ENCODE assay signal across 8 mouse cellular contexts in the genomic region with DNA sequence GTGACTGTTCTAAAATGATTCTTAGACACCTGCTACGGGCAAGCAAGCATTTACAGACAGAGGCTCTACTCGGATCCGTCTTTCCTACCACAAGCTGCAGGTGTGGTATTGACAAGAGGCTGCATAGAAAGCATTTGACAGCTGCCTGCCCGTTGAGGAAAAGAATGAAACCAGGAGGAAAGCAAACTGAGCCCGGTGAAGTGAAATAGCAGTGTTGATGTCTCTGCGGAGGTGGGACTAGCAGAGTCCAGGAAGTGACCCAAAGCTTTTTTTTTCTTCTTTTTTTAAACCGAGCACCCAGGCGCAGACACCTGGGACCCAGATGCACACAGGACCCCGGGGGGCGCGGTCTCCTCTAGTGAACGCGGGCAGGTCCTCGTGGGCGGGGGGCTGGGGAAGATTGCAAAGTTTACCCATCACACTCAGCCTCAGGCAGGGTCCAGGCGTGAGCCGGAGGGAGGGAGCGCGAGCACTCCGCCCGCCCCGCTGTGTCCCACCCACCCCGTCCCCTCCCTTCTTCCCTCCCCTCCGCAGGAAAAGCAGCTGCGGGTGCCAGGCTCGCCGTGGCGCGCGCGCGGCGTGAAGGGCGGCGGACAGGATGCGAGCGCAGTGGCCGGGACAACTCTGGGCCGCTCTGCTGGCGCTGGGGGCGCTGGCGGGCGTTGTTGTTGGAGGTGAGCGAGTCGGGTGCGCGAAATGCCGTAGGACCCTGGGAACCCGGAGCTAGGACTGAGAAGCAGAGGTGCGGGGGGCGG. TPM values are rescaled to one million over a fixed set of nuclear protein-coding genes. Genes with fewer than 3 reads are reported as not detected.
DNase-seq lines count a peak whose midpoint lies in the region; ATAC-seq and TF ChIP-seq lines count a peak whose summit lies in the region.

A gene (plus strand): TSS at position 510 of the 755 bp plus-strand sequence.

- under 1% methylated on average over 50 of the region's 51 CpGs for WGBS in forebrain, embryonic 15.5 days
- under 1% methylated on average over 47 of the region's 51 CpGs for WGBS in lung, postnatal 0 days

- H3K4me1 ChIP-seq in ES-Bruce4 (ENCODE audit: control insufficient read depth, insufficient read depth, low read length): no peaks in the 10 kb centered on the region
- peaks cover 14% of the 10 kb centered on the region for H3K4me1 ChIP-seq in forebrain, embryonic 15.5 days
- no peaks in the 10 kb centered on the region for H3K4me1 ChIP-seq in lung, postnatal 0 days (ENCODE audit: insufficient read depth, low read depth, low read length)

- TF ChIP-seq EP300 in ES-Bruce4 (IDR thresholded peaks at IDR 0.05; ENCODE audit: insufficient read depth, low read depth, low read length): no peak
- TF ChIP-seq EP300 in lung, postnatal 0 days (IDR thresholded peaks at IDR 0.05): no peak

- no peak within 1 kb of the TSS for H3K27ac ChIP-seq in ES-Bruce4 (ENCODE audit: insufficient read depth, low read length)
- H3K27ac ChIP-seq in forebrain, embryonic 15.5 days (replicated peaks): no peak within 1 kb of the TSS
- peak within 1 kb of the TSS; percentile 37; the same call in 1 of the 2 replicates for H3K27ac ChIP-seq in layer of hippocampus, adult 2 months
- H3K27ac ChIP-seq in lung, postnatal 0 days (ENCODE audit: low read length): 0 out of 2 replicates have a peak within 1 kb of the TSS, but pooled peaks have one; percentile 1

- H3K4me3 ChIP-seq in ES-Bruce4 (ENCODE audit: low read depth, low read length): peak within 1 kb of the TSS; percentile 77
- H3K4me3 ChIP-seq in forebrain, embryonic 15.5 days: peak within 1 kb of the TSS; percentile 52
- H3K4me3 ChIP-seq in layer of hippocampus, adult 2 months: peak within 1 kb of the TSS; percentile 57
- peak within 1 kb of the TSS; percentile 41 for H3K4me3 ChIP-seq in lung, postnatal 0 days (ENCODE audit: low read depth, low read length)

- H3K9ac ChIP-seq in ES-Bruce4 (ENCODE audit: low read depth, poor library complexity, severe bottlenecking): peak within 1 kb of the TSS; percentile 24
- H3K9ac ChIP-seq in forebrain, embryonic 15.5 days (replicated peaks): peak within 1 kb of the TSS; percentile 50
- H3K9ac ChIP-seq in lung, postnatal 0 days (replicated peaks; ENCODE audit: low read depth): peak within 1 kb of the TSS; percentile 32; the same call in 1 of the 2 replicates

- TF ChIP-seq POLR2A in ES-Bruce4 (IDR thresholded peaks at IDR 0.05; ENCODE audit: insufficient read depth, low read length): no peak

- peak; percentile 55 for DNase-seq in heart, postnatal 25 days (ENCODE audit: low spot score)
- peak; percentile 17 to 47 for DNase-seq in layer of hippocampus, adult 2 months (ENCODE audit: low spot score in 2 of 2)
- peak; percentile 86 for DNase-seq in lung, postnatal 0 days (ENCODE audit: low spot score)
- peak; percentile 66 for DNase-seq in ovary, adult 18-20 months (ENCODE audit: low spot score)
- DNase-seq in thymus, postnatal 14 days: peak; percentile 81

- ATAC-seq in cerebellum, adult (ENCODE audit: insufficient number of reproducible peaks, low FRiP score, low TSS enrichment): peak; percentile 70; the same call in 1 of the 2 replicates
- peak; percentile 89 for ATAC-seq in forebrain, embryonic 15.5 days (replicated peaks)
- ATAC-seq in lung, postnatal 0 days: peak; percentile 93

- intact Hi-C loops in heart, postnatal 25 days (cut with DNase I): no loop called here

- peaks cover 3% of the 10 kb centered on the region; the same call in 1 of the 2 replicates for H3K27me3 ChIP-seq in ES-Bruce4 (ENCODE audit: control insufficient read depth, insufficient read depth, low read length, poor library complexity, severe bottlenecking)
- H3K27me3 ChIP-seq in forebrain, embryonic 15.5 days: peaks cover 24% of the 10 kb centered on the region
- H3K27me3 ChIP-seq in lung, postnatal 0 days (replicated peaks; ENCODE audit: insufficient read depth, low read length): no peaks in the 10 kb centered on the region

- no peaks in the 10 kb centered on the region for H3K36me3 ChIP-seq in ES-Bruce4 (ENCODE audit: control insufficient read depth, insufficient read depth, low read length, poor library complexity, severe bottlenecking)
- H3K36me3 ChIP-seq in forebrain, embryonic 15.5 days: no peaks in the 10 kb centered on the region
- H3K36me3 ChIP-seq in lung, postnatal 0 days (ENCODE audit: insufficient read depth, low read length): no peaks in the 10 kb centered on the region

- no peak for TF ChIP-seq CTCF in ES-Bruce4 (IDR thresholded peaks at IDR 0.05; ENCODE audit: low read depth, low read length)
- peak; percentile 65 for TF ChIP-seq CTCF in layer of hippocampus, adult 2 months (conservative IDR thresholded peaks at IDR 0.05)
- peak; percentile 75 for TF ChIP-seq CTCF in lung, postnatal 0 days (IDR thresholded peaks at IDR 0.05)

- peak within 1 kb of the TSS; percentile 94 for H3K4me2 ChIP-seq in forebrain, embryonic 15.5 days (replicated peaks)
- peak within 1 kb of the TSS; percentile 82 for H3K4me2 ChIP-seq in lung, postnatal 0 days (replicated peaks; ENCODE audit: low read depth, low read length)

- no peaks in the 10 kb centered on the region for H3K9me3 ChIP-seq in ES-Bruce4 (replicated peaks; ENCODE audit: control insufficient read depth, insufficient read depth, low read length, poor library complexity, severe bottlenecking)
- H3K9me3 ChIP-seq in forebrain, embryonic 15.5 days: no peaks in the 10 kb centered on the region
- no peaks in the 10 kb centered on the region for H3K9me3 ChIP-seq in lung, postnatal 0 days (ENCODE audit: low read length)

RNA-seq across cellular contexts. Expression of the gene that starts here (rescaled TPM):
- polyA plus RNA-seq in ES-Bruce4 (2011; ENCODE audit: insufficient read depth, insufficient read length, low read depth, missing spikeins): 5.1 and 5.8 TPM in 2 replicates
- polyA plus RNA-seq in forebrain, embryonic 15.5 days (2015; fragmentation: Nextera tagmentation; extraction: Ambion mirVana): 0.60 and 0.61 TPM in 2 replicates
- 1 to 10 TPM; 3.1 to 3.8 TPM for total RNA-seq in heart, postnatal 25 days (2021)
- 1 to 10 TPM; 1.3 to 1.4 TPM for total RNA-seq in layer of hippocampus, adult 2 months (2021)
- 6.9 and 7.1 TPM in 2 replicates for polyA plus RNA-seq in lung, postnatal 0 days (2015; fragmentation: Nextera tagmentation; extraction: Ambion mirVana)

Comparison
In these comparisons a context has a peak if more than half of its experiments do, and no peak if none do; other contexts are left out.
1. Peak in ATAC-seq, H3K4me3 ChIP-seq, H3K9ac ChIP-seq and H3K4me2 ChIP-seq in forebrain, embryonic 15.5 days; RNA of the gene not detected or under 1 TPM.
2. H3K27ac ChIP-seq: peak in layer of hippocampus, adult 2 months (single experiment) and lung, postnatal 0 days (single experiment); none in ES-Bruce4 (single experiment) and forebrain, embryonic 15.5 days (single experiment).
3. DNase-seq: peak in every context shown above with its lines; median percentile 86 in lung, postnatal 0 days; 81 in thymus, postnatal 14 days; 66 in ovary, adult 18-20 months; 55 in heart, postnatal 25 days; 32 in layer of hippocampus, adult 2 months.
4. Peak in every context shown above with its lines, with median percentiles within 50 percentile points of each other: H3K4me3 ChIP-seq, H3K9ac ChIP-seq and ATAC-seq.